Mouse (Mus musculus) hindbrain, embryonic 11.5 days (tissue): Measurements from ENCODE around the gene Lig1. TPM values are rescaled to one million over a fixed set of nuclear protein-coding genes. Genes with fewer than 3 reads are reported as not detected.

Experiments
- ATAC-seq: fragments of 200-750 bp; cut with Nextera tagmentation; 2 replicates; pipeline ENCODE4 v1.8.0; 2017; ENCODE audit warnings: mild to moderate bottlenecking, moderate TSS enrichment, moderate library complexity; ENCODE audit not compliant: low FRiP score
- DNase-seq: peaks from one replicate; pipeline ENCODE4 v3.0.0-alpha.2; 2015; ENCODE audit warnings: low spot score
- H3K27ac ChIP-seq: fragments of 300-500 bp; sonication (generic); 2 replicates; pipeline ENCODE4 v1.5.1; 2014; ENCODE audit warnings: mild to moderate bottlenecking, low read depth, low read length
- H3K27me3 ChIP-seq: fragments of 300-500 bp; sonication (generic); 2 replicates; pipeline ENCODE4 v1.6.1; 2014; ENCODE audit warnings: mild to moderate bottlenecking, low read length, moderate library complexity, mixed read lengths; ENCODE audit not compliant: control insufficient read depth, insufficient read depth
- H3K36me3 ChIP-seq: fragments of 300-500 bp; sonication (generic); 2 replicates; pipeline ENCODE4 v1.6.1; 2014; ENCODE audit warnings: mild to moderate bottlenecking, low read length, moderate library complexity, mixed read lengths; ENCODE audit not compliant: control insufficient read depth, insufficient read depth
- H3K4me1 ChIP-seq: fragments of 300-500 bp; sonication (generic); replicated peaks from 2 replicates; pipeline ENCODE4 v1.6.1; 2014; ENCODE audit warnings: low read length, mixed read lengths; ENCODE audit not compliant: control insufficient read depth, insufficient read depth
- H3K4me2 ChIP-seq: fragments of 300-500 bp; sonication (generic); replicated peaks from 2 replicates; pipeline ENCODE4 v1.6.1; 2014; ENCODE audit warnings: mild to moderate bottlenecking, low read depth, low read length
- H3K4me3 ChIP-seq: fragments of 300-500 bp; sonication (generic); 2 replicates; pipeline ENCODE4 v1.5.1; 2014; ENCODE audit warnings: low read depth, low read length
- H3K9ac ChIP-seq: fragments of 300-500 bp; sonication (generic); 2 replicates; pipeline ENCODE4 v1.6.1; 2014; ENCODE audit warnings: low read depth, low read length
- H3K9me3 ChIP-seq: fragments of 300-500 bp; sonication (generic); 2 replicates; pipeline ENCODE4 v1.6.1; 2016; ENCODE audit warnings: low read length; ENCODE audit not compliant: control insufficient read depth
- WGBS: fragments of 180-500 bp; shearing (Covaris S2); extraction: QIAGEN DNeasy Blood & Tissue Kit; methylation state at CpG from one replicate; pipeline ENCODE4 v1.1.7; 2014; 5-methylcytosine and 5-hydroxymethylcytosine counted together
- polyA plus RNA-seq: library from polyadenylated mRNA; unstranded; fragments of >200 nt; fragmentation: Nextera tagmentation; extraction: Ambion mirVana; gene quantifications from 2 replicates; pipeline ENCODE4 v1.2.1, GENCODE M21; 2014

The Lig1 gene
- polyA plus RNA-seq, 1 experiment from 2014 or later: 113 TPM

DNA sequence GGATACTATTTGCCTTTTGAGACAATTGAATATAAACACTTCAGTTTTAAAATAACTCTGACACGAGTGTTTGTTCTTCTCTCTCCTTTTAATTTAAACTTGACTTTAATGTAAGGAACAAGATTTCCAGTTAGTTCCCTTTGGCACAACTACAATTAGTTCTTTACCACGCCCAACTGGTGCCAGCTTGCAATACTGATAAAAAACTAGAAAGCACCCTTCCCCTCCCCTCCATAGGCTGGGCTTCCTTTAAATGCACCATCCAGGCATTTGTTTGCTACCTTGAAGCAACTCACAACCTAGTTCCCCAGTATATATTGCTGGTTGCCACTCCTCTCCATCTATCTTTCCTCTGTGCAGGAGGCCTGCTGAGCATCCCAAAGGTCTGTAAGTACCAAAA lies 47.2 kb downstream of the Lig1 start, which contains the start of gene Pla2g4c:
Gene Pla2g4c (plus strand): TSS at position 340 of the 400 bp plus-strand sequence.
- Histone ChIP-seq H3K4me2 (no peak within 1 kb of the TSS), H3K4me3 (no peak within 1 kb of the TSS), H3K27ac (no peak within 1 kb of the TSS), H3K4me1 (no peaks in the 10 kb centered on the region), H3K9ac (no peak within 1 kb of the TSS), H3K9me3 (no peaks in the 10 kb centered on the region), H3K36me3 (no peaks in the 10 kb centered on the region), H3K27me3 (no peaks in the 10 kb centered on the region)
- DNase-seq: no peak
- WGBS: 91% methylated on average over 2 of the region's 2 CpGs
- no peak for ATAC-seq

DNA sequence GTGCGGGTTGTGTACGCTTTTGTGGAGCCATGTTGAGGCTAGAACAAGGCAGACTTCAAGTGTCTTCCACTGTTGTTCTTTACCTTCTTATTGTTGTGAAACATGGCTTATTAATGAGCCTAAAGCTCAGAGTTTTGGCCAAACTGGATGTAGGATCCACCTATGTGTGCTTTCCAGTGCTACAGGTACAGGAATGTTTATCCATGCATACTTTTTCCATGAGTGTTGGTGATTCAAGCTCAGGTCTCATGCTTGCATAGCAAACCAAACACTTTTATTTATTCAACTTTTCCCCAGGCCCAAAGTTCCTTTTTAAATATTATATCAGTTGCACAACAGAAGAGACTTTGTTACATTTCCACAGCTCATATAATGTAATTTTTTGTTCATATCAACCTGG lies 53.5 kb downstream of the Lig1 start:
- H3K36me3 ChIP-seq: no peaks in the 10 kb centered on the region
- no peak overlapping the region for H3K27ac ChIP-seq
- DNase-seq (no peak), ATAC-seq (no peak)
- no peak overlapping the region for H3K4me3 ChIP-seq
- H3K4me1 ChIP-seq: no peaks in the 10 kb centered on the region
- H3K27me3 ChIP-seq: no peaks in the 10 kb centered on the region
- no peak overlapping the region for H3K9ac ChIP-seq
- no peaks in the 10 kb centered on the region for H3K9me3 ChIP-seq
- 95% methylated on average over 2 of the region's 2 CpGs for WGBS
- no peak overlapping the region for H3K4me2 ChIP-seq

DNA sequence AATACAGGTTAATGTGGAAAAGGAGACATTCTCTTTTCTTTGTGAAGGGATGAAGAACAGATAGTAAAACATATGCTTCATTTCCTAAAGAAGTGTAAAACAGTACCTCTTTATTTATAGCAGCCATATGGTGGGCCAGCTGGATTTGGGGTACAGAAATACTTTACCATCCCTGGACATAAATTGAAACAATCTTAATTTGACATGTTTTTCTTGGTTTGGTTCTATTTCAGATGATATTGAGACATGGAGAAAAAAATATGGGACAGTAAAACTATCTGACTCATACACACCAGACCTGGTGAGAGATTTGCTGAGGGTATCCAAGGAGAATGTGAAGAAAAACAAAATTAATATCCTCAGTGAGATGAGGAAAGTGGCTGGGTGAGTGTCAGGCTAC lies 78.9 kb downstream of the Lig1 start:
- Histone ChIP-seq H3K9me3 (no peaks in the 10 kb centered on the region), H3K9ac (no peak overlapping the region), H3K4me3 (no peak overlapping the region), H3K36me3 (peaks cover 7% of the 10 kb centered on the region; the same call in 1 of the 2 replicates), H3K4me1 (no peaks in the 10 kb centered on the region), H3K27ac (no peak overlapping the region), H3K4me2 (no peak overlapping the region), H3K27me3 (no peaks in the 10 kb centered on the region)
- DNase-seq: no peak
- no peak for ATAC-seq

Other genes starting within 250 kb of the Lig1 start
- gene Chmp2a, start 242.5 kb upstream of the Lig1 start, polyA plus RNA-seq: 154 and 157 TPM in 2 replicates
- gene Ube2m, start 239.0 kb upstream of the Lig1 start, polyA plus RNA-seq: 147 and 173 TPM in 2 replicates
- gene Mzf1, start 222.5 kb upstream of the Lig1 start, polyA plus RNA-seq: 2.4 and 2.6 TPM in 2 replicates
- gene Vmn1r85, start 182.1 kb upstream of the Lig1 start, polyA plus RNA-seq: 0.05 TPM in 1 of 2 replicates, not detected in the other
- not detected in 2 replicates for gene Vmn1r86, start 157.4 kb upstream of the Lig1 start, polyA plus RNA-seq
- not detected in 2 replicates for gene Vmn1r87, start 137.1 kb upstream of the Lig1 start, polyA plus RNA-seq
- not detected in 2 replicates for gene Vmn1r88, start 117.7 kb upstream of the Lig1 start, polyA plus RNA-seq
- gene Vmn1r89, start 64.3 kb upstream of the Lig1 start, polyA plus RNA-seq: not detected in 2 replicates
- gene Zswim9, start 1.4 kb downstream of the Lig1 start, polyA plus RNA-seq: 4.9 and 6.7 TPM in 2 replicates
- gene Pla2g4c, start 47.4 kb downstream of the Lig1 start, polyA plus RNA-seq: 1.6 and 1.7 TPM in 2 replicates
- gene Cabp5, start 120.8 kb downstream of the Lig1 start, polyA plus RNA-seq: not detected in 2 replicates
- not detected in 2 replicates for gene Bsph1, start 173.6 kb downstream of the Lig1 start, polyA plus RNA-seq